Mouse (Mus musculus) WW6 (cell line): Measurements from ENCODE around the gene Atp6v1g1.

Source experiments
- DNase-seq: peaks from one replicate; pipeline ENCODE4 v3.0.0-alpha.2; 2013; ENCODE audit warnings: low read depth, low spot score

Gene Atp6v1g1

DNA sequence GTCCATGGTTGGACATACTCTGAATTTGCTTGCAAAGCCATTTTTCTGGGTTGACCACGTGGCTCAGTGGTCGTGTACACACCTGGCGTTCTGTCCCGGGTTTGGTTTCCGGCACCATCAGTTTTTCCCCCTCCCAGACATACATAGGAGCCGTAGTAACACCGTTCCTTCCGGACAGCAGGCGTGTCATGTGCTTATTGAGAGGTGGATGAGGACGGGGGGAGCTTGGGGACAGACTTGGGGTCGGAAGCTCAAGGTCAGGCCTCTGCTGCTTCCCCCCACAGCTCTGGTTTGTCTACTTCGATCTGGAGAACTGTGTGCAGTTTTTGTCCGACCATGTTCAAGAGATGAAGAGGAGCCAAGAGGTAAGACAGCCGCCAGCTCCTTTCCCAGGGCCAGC, 35.1 kb downstream of the Atp6v1g1 start:
- no peak for DNase-seq

DNA sequence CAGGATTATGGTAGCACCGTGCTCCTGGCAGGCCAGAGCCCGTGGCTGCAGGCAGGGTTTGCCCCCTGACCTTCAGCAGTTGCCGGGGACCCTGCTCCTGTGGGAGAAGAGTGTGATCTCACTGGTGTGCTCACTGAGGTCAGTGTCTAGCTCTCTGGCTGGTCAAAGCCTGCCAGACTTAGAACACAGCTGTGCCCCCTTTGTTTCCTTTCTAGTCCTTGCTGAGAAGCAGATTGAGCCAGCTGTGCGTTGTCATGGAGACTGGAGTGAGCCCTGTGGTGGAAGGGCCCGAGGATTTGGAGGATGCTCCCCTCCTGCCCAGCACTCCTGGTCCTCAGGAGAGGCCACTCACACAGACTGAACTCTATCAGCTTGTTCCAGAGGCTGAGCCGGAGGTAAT, 35.5 kb downstream of the Atp6v1g1 start:
- DNase-seq, result no peak

DNA sequence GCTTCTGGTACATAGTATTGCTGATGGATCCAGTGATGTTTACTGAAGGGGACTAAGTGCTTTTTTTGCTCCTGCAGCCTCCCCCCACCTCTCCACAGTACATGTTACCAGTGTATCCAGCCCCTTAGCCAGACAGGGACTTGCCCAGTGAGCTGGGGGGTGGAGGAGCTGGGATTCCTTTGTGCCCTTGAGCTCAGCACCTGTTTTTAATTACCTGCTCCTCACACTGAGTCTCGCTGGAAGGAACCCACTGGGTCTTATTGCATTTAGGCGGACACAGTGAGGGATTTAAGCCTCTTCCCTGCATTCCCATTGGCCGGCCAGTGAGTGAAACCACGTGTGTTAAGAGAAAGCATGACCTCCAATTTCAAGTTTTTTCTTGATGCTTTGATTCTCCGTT, 38.0 kb downstream of the Atp6v1g1 start:
- no peak for DNase-seq

DNA sequence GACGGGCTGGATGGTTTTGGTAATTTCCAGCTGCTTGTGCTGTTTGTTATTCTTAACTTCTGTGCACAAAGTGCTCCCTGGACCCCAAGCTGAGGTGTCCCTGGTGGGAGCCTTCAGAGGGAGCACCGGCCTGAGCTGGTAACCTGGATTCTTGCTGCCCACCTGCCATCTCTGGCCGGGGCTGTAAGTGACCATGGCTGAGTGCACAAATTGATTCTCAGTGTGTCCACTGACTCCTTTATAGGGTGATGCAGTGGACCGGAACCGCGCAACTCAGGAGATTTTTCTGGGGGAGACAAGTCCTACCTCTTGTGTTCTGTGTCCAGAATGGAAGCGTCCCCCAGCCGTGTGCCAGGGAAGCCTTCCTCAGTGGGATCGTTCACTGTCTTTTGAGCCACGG, 40.6 kb downstream of the Atp6v1g1 start:
- DNase-seq, result no peak

DNA sequence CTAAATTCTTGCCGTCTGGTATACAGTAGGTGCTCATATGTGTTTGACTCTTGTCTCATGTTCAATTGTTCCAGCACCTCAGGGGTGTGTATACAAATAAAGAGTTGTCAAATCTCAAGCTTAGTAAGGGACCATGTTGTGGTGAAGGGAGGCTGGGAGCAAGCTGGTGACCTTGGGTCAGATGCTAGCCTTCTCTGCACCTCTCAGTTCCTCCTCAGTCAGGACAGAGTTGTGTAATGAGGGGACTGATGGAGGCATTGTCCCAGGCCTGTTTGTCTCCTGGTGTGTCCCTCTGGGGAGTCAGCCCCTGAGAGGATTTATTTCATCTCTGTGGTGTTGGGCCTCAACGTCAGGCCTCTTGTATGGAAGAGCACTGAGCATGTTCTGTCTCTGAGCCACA, 41.7 kb downstream of the Atp6v1g1 start:
- no peak for DNase-seq

DNA sequence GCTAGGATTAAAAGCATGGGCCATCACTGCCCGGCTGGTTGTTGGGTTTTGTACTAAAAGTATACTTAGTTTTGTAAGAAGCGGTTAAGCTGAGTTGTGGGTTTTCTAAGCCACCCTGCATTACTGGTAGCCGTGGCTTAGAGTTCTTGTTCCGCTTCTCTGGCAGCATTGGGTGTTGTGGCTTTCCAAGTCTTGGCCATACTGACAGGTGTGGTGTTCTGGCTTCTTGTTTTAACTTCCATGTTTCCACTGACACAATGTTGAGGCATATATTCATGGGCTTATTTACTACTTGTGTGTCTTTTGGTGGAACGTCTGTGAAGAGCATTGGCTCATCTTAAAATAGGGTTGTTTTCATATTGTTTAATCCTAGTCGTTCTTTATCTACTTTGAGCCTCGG, 45.4 kb downstream of the Atp6v1g1 start:
- DNase-seq, result no peak

DNA sequence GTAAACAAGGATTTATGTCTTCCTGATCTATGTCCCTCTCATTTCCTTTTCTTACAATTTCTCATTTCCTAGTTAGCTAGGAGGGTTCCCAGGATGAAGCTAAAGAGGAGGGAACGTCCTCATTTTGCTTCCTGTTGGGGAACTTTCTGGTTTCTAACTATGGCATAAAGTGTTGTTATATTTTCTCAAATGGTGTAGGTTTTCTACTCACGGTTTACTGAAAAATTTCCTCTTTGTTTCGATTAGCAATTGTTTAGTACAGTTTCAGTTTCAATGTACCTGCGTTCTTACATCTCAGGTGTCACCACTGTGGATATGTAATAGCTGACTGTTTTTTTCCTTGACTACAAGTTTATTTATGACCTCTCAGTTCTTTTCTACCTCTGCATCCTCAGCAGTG, 46.0 kb downstream of the Atp6v1g1 start:
- DNase-seq, result no peak

DNA sequence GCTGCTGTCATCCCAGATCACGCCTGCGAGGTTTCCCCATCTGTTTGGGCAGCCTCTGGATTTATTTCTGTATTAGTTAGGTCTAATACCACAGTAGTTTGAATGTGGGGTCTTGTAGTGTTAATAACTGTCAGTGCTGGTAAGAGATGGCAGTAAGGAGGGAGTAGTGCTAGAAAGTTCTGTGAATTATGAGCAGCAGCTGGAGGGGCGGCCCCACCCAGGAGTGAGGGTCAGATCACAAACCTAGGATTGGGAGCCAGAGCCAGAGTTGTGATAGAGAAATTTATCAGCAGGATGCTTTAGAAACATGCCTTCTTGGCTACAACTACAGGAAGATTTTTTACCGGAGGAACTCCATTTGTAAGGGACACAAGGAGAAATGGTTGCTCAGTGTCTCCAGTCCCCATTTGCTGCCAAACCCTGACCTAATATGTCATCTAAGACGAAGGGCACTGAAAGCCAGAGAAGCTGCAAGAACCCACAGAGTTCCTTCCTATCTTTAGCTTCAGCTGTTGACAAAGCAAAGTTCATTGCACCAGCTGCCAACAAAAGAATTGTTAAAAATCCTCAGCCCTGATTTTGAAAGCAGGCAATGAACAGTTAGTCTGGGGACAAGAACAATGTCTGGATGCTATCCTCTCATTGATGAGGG, 50.0 kb downstream of the Atp6v1g1 start:
- no peak for DNase-seq

DNA sequence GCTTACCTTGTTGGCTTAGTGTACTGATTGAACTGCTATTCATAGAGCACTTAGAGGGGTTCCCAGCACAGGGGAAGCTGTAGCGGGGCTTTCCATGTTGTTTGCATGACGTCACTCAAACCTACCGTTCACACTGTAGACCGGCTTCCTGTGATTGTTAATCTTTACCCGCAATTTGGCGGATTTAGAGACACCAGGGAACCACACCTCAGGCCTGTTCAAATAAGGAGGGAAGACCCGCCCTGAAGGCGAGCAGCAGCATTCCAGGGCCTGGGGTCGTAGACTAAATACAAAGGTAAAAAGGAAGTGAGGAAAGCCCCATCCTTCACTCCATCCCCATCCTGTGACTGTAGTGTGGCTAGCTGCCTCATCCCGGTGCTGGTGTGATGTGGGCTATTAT, 50.7 kb downstream of the Atp6v1g1 start:
- DNase-seq, result no peak

DNA sequence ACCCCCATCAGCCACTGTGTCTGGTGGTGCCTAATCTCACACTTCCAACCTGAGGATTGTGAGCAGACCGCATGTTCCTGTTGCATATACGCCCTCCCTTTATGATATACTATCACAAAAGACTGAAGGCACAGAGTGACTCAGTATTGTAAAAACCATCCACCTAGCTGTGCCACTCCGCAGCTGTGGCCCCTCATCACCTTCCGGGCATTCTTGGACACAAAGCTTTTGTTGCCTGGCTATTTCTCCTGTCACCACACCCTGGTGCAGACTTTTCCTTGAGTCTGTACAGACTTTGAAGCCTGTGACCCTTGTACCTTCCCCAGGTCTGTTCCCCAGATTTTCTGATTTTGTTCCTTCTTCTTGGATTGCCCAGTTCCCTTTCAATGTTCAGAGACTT, 51.4 kb downstream of the Atp6v1g1 start:
- no peak for DNase-seq
